Mouse (Mus musculus) erythroblast, embryonic 14.5 days (primary cell): Measurements from ENCODE around the gene Wdr83.

Source experiments
- GATA1 ChIP-seq: IDR thresholded peaks from 2 replicates; pipeline ENCODE4 v1.6.1; 2012; ENCODE audit warnings: low read length, inconsistent platforms, mixed read lengths
- TAL1 ChIP-seq: IDR thresholded peaks from 3 replicates; pipeline ENCODE4 v1.6.1; 2012; ENCODE audit warnings: low read length, inconsistent platforms, mixed read lengths

DNA sequence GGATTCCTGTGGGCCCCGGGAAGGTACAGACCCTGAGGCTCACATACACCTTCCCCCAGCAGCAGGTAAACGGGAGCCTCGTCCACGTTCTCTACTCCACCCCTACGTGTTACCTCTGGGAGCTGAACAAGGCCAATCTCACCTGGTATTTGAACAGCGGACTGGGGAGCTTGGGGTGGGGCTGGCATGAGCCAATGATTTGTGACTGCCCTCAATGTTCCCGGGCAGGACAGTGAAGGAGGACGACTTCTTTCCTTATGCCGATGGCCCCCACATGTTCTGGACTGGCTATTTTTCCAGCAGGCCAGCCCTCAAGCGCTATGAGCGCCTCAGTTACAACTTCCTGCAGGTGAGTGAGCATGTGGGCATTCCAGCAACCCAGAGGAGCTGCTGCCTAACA is 9.8 kb upstream of the Wdr83 start:
- TF ChIP-seq TAL1 (no peak), GATA1 (no peak)
